Mouse (Mus musculus): ENCODE data around the gene Pnrc1.
A peak's percentile ranks its signal among the peaks of the same experiment; 100 is the strongest.

Gene Pnrc1

DNA sequence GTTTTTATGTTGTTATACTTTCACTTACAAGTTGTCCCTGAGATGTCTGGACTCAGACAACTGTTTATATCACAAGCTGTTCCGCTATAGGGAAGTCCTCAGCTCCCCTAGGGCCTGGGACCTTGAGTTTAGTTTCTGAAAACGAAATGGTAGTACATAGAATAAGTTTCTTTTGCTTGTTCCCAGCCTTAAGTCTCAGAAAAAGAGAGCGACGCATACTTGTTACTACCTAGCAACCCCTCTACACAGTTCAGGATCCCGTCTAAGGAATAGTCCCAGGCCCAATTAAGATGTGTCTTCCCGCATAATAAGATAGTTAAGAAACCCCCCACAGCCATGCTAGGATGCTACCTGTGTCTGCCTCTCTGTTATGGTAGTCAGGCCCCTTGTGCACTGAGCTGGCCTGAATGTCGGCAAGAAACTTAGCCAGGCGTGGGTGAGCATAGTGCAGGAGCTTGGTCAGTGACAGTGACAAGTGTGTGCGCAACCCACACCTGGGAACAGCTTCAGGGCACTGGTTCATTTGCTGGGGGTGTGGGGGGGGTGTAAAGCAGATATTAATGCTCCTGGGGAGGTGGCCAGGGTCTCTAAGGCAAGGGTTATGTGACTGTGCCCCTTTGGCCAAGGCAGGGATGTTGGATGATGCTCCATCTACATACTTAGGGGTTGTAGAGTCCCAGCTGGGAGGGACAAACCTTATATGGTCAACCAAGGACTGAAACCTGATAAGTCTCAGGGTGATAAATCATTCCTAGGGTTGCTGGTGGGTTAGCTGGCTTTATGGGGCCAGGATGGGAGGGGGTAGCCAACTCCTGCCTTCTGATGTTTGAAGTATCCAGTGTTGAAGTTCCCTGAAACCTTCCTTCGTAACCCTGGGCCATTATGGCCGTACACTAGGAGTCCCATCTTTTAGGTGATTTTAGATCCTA is 19.3 kb downstream of the Pnrc1 start:
- DNase-seq (ENCODE audit: low spot score), result no peak

DNA sequence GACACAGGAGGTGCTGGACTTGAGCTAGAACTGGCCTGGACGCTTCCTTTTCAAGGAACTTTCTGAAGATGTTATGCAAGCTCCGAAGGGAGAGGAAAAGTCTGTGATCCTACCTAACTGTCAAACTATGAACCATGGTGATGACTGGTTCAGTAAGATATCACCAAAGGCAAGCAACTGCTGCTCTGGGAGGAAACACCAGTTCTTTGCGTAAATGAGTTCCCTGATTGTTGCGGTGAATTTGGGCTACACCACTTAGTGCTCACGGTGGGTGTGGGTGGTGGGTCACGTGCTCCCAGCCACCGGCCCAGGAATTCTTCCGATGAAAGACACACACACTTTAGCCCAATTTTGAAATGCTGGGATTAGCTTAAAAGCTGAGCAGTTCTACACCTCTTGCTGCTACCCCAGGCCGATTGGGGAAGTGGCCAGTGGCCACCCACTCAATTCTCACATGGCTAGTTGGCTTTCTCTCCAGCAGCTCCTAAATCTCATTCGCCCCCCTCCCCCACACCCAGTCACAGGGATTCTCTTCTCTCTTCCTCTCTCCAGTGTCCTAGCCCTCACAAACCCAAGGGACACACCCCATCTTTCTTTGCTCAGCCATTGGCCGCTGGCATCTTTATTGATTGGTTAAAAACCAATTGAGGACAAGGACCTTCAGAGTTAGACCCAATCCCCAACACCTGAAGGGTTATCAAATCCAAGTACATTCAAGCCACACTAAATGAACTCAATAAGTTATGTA is 24.8 kb downstream of the Pnrc1 start:
- no peak for DNase-seq (ENCODE audit: low spot score)

DNA sequence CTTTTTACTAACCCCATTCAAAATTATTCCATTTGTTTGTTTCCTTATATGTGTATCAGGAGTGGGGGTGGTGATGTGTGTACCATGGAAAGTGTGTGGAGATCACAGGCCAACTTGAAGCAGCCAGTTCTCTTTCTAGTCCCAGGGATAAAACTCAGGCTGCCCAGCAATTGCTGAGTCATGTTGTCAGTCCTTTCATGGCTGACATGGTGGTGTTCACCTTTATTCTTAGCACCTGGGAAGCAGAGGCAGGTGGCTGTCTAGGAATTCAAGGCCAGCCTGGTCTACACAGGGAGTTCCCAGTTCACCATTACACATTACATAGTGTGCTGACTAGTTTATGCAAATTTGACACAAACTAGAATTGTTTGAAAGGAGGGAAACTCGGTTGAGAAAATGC is 27.1 kb downstream of the Pnrc1 start:
- no peak for DNase-seq (ENCODE audit: low spot score)

DNA sequence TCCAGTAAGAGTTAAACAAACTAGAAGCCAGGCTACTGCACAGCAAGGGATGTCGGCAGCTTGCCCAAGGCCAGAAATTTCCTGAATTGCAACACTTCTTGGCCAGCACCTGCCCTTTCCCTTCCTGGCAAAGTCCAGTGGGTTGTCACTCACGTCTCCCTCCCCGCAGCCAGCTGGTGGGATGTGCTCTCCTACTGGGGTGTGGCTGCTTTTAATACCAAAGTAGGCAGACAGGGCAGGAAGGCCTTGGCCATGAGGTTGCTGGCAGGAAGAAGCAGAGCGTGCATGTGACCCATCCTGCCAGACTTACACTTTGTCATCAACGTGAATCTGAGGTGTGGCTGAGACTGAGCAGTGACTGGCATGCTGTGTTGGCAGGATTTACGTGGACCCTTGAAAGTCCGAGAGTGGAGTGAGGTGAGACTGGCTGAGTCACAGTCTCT is 28.6 kb downstream of the Pnrc1 start:
- DNase-seq (ENCODE audit: low spot score), result no peak

DNA sequence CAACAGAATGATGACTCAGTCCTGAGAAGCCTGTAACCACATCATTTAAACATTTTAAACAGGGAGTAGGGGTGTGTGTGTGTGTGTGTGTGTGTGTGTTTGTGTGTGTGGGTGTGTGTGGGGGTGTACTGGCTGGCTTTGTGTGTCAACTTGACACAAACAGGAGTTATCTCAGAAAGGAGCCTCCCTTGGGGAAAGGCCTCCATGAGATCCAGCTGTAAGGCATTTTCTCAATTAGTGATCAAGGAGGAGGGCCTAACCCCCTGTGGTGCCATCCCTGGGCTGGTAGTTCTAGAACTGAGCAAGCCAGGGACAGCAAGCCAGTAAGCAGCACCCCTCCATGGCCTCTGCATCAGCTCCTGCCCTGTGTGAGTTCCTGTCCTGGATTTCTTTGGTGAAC is 29.7 kb downstream of the Pnrc1 start:
- DNase-seq (ENCODE audit: low spot score), result no peak

DNA sequence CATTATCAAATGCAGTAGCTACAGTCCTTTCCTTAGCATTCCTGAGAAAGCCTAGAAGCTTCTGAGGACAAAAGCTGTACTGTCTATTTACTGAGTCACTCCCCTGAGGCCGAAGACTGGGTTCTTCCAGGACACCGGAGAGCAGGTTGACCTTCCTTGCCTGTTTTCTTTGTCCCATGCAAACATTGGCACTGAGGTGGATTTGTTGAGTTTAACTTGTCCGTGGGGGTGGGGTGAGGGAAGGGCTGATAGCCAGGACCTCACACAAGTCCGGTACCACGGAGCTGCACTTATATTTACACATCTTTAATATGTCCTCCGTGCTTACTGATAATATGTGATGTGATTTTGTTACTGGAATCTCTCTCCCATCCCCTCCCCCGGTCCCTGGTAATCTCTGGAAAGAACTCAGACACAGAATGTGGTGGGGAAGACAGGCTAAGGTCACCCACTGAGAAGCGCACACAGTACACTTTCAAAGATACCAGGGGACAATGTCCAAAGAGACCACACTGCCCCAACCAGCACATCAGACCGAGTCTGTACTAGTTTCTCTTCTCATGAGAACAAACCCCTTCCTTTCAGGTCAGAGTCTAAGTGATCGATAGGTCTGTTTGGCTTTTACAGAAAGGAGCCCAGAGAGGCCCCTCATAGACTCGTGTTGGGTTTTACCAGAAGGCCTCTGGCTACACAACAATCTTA is 32.5 kb downstream of the Pnrc1 start:
- DNase-seq (ENCODE audit: low spot score), result no peak

DNA sequence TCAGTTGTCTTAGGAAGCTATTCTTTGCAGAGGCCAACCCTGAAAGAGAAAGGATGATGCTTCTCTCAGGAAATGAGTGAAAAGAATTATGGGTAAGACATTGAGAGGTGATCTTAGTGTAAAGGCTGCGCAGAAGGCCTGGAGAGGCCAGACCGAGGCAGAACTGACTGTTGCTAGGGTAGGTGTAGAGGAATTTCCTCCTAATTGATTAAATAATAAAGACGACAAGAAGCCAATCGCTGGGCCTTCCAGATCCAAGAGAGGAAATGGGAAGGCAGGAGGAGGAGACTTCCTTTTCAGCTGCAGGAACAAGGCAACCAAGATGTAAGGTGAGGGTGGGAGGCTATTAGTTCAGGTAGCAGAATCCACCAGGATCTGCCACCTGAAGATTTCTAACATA is 35.3 kb downstream of the Pnrc1 start:
- no peak for DNase-seq (ENCODE audit: low spot score)

DNA sequence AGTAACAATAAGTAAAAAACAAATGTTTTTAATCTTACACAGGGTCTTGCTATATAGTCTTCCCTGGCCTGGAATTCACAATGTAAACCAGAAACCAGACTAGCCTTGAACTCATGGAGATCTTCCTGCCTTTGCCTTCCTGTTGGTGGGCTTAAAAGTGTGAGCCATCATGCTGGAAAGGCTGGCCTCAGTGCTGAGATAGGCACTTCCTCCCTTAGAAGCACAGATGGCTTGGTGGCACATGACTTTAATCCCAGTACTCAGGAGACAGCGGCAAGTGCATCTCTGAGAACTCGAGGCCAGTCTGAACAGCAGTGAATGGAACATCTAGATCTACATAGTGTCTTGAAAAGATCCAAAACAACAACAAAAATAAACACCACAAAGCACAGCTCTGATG is 39.1 kb downstream of the Pnrc1 start:
- no peak for DNase-seq (ENCODE audit: low spot score)

DNA sequence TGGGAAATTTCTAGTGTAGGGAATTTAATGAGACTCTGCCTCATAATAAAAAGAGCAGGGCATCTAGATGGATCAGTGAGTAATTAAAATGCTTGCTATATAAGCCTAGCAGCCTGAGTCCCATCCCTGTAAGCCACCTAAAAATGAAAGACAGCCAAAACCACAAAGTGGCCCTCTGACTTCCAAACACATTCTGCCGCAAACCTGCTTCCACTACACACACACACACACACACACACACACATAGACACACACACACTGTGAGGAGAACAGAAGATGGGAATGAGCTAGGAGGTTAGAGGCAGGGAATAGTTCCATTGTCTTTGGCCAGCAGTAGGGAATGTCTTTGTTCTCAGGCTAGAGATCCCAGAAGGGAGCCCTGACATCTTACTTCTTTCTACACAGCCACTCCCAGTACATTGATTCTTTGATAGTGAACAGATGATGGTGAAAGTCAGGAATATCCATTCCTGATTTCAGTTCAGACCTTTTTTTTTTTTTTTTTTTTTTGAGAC is 40.2 kb downstream of the Pnrc1 start:
- no peak for DNase-seq (ENCODE audit: low spot score)

DNA sequence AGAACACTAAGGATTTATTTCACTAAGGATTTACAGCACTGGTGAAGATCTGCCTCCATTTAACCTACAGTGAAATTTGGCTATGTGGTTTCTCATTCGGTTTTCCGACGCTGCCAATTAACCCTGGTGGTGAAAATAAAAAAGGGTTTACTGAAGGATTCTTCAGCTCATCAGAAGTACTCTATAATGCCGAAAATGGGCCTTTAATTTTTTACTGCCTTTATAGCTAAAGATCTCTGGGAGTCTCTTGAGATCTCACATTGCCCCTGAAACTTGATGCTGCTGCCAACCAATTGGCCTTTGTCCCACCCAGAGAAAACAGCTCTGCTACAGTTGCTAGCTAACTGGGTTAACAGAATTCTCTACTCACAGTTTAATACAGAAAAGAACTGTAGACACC is 41.0 kb downstream of the Pnrc1 start:
- DNase-seq (ENCODE audit: low spot score), result no peak

DNA sequence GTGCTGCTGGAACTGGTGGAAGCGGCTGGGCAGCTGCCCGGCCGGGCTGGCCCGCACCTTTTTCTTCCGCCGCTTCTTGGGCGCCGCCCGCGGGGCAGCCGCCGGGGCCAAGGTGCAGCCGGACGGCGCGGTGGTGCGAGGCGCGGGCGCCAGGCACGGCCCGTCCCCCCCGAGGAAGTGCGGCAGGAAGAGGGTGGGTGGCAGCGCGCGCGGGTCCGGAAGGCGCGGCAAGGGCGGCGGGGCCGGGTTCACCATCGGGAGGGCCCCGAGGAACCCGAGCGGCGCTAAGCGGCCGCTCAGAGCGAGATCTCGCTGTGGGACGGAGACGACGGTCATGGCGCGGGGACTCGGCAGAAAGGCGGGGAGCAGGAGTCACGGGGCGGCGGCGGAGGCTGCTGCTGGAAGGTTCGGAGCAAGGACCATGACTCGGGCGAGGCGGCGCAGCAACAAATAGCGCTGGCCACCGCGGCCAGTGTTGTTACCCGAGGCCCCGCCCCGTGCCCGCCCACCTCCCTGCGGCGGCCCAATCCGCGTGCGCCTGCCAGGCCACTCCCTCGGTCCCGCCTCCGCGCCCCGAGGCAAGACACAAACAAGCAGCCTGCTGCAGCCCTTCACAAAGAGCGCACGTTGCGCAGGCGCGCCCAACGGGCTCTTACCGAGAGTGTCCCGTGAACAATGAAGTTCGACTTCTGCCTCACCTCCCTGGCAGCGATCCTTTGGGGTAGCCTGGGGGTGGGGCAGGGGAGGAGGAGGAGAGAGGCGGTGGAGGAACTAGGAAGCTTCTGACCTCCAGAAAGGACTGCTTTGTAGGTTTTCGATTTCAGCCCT is 41.7 kb downstream of the Pnrc1 start:
- peak; percentile 94 for DNase-seq (ENCODE audit: low spot score)

DNA sequence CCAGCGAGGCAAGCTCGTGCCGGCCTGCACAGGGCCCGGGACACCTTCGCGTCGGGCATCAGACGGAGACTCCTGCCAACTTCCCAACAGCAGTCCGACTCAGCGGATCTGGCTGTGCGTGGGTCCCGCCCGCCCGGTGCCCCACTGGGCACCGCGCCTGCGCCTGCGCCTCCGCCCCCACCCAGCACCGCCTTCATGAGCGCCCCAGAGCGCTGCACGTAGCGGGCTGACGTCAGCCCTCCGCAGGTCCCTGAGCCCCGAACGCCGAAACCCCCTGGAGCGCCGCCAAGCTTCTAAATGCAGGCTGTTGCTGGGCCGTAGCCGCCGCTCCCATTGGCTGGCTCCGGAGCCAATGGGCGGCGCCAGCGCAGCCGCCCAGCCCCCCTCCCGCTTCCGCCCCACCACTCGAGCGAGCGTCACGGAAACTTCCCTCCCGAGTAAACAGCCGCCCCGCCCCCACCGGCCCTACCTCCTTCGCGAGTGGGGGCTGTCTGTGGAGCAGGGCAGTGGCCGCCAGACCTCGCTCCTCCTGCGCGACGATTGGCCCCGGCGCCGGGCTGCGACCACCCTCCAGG is 42.4 kb downstream of the Pnrc1 start:
- peak; percentile 97 for DNase-seq (ENCODE audit: low spot score)

DNA sequence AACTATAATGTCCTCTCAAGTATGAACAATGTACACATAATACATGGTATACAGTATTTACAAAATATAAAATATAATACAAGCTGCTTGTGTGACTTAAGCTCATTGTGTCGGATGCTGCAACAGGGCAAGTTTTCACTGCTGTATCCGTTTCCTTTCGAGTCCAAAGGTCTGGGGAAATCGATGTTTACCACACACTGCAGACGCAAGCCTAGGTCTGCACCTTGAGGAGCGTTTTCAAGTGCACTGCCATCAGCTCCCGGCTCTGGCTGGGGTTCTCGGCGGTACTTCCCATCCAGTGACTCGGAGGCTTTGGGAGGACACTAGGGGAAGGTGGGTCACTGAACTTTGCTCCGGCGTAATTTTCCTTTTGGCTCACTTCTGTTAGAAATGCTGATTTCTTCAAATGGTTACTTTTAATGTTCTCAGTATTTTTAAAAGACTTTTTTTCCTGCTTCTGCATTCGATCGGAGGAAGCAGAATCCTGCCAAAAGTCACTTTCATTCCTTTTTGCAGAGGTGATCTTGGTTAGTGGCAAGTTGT is 44.0 kb downstream of the Pnrc1 start:
- no peak for DNase-seq (ENCODE audit: low spot score)

DNA sequence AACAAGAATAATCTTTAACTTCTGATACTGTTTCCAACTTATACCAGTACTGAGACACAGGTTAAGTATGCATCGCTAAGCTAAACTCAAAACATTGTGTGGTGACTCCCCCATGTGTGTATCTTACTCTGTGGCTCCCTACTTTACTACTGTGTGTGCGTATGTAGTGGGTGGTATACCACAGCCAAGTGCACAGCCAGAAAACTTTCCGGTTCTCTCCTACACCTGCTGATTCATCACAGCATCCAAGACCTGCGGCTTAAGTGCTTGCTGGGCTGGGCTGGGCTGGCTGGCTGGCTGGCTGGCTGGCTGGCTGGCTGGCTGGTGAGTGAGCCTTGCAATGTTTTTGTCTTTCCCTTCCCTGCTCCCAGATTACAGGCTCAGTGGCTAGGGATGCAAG is 46.0 kb downstream of the Pnrc1 start:
- DNase-seq (ENCODE audit: low spot score), result no peak

DNA sequence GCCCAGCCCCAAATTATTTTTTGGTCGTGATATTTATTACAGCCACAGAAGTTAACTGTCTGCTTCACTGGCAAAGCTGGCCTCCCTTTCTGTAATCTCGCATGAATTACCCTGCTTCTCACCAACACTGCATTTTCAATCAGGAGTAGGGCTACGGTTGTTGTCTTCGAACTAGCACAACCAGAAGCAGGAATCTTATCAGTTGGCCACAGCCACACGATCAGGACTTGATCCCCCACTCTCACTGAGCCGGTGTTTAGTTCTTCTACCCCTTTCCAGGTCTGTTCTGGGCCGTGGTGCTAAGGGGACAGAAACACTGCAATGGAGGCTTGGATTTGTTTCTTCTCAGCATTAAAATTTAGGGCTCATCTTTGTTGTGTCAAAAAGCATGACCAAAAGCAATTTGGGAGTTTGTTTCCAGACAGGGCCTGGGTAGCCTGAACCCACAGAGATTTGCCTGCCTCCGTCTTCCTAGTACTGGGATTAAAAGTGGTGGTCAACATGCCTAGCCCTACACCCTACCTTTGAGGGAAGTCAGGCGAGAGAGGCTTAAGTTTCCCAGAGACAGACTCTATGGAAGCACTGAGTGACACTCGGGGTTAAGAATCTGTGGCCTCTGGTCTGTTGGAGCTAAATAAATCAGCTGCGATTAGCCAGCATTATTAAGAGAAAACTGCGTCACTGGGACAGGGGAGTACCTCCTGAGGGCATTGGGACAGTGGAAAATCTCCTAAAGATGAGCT is 46.8 kb downstream of the Pnrc1 start:
- DNase-seq (ENCODE audit: low spot score), result no peak

DNA sequence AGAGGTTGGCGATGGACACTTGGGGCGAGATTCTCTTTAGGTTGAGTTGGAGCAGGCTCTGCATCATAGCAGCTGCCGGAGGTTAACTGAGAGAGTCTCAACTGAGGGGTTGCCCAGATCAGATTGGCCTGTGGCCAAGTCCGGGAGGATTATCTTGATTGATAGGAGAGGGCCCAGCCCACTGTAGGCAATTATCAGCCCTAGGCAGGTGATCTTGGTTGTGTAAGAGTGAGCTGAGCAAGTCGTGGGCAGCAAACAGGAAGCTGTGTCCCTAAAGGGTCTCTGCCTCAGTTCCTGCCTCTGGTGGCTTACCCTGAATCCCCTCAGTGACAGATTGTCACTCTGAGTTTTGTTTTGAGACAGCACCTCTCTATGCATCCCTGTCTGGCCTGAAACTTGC is 47.4 kb downstream of the Pnrc1 start:
- DNase-seq (ENCODE audit: low spot score), result no peak

DNA sequence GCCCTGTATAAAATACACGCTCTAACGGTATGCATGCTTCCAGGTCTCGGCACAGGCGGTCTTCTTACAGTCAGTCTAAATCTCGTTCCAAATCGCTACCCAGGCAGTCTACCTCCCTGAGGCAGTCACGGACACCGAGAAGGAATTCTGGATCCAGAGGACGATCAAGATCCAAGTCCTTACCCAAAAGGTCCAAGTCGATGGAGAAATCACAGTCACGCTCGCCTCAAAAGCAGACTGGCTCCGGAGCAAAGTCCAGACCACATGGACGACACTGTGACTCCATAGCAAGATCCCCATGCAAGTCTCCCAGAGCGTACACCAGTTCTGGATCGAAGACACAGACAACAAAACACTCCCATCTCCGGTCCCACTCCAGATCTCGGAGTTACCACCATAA is 59.1 kb downstream of the Pnrc1 start:
- no peak for DNase-seq (ENCODE audit: low spot score)

DNA sequence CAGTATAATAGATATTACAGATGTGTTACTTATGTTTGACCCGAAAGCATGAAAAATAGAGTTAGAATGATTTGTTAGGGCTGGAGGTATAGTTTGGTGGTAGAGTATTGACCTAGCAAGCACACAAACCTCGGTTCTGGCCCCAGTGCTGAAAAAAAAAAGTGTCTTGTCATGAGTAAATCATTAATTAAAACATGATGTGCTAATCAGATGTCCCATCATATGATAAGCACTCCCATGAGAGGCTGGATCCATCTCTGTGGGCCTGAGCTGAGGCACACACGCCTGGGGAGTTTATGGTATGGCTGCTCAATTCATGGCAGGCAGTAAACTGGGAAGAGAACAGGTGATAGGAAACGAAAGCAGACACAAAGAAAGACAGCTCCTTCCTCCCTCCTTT is 60.3 kb downstream of the Pnrc1 start:
- no peak for DNase-seq (ENCODE audit: low spot score)

DNA sequence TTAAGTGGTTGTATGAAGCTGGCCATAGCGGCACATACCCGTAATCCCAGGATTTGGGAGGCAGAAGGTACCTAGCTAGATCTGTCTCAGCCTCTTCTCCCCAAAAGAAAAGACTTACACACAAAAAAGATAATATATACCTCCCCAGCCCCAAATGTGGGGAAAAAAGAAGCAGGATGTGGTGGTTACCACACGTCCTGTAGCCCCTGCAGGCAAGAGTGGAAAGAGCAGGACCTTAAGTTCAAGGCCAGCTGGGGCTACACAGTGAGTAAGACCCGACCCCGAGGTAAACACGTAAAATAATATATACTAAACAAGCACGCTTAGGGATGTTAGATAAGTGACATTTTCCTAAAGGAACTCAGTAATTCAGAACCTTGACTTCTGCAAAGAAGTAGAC is 62.8 kb downstream of the Pnrc1 start:
- no peak for DNase-seq (ENCODE audit: low spot score)

DNA sequence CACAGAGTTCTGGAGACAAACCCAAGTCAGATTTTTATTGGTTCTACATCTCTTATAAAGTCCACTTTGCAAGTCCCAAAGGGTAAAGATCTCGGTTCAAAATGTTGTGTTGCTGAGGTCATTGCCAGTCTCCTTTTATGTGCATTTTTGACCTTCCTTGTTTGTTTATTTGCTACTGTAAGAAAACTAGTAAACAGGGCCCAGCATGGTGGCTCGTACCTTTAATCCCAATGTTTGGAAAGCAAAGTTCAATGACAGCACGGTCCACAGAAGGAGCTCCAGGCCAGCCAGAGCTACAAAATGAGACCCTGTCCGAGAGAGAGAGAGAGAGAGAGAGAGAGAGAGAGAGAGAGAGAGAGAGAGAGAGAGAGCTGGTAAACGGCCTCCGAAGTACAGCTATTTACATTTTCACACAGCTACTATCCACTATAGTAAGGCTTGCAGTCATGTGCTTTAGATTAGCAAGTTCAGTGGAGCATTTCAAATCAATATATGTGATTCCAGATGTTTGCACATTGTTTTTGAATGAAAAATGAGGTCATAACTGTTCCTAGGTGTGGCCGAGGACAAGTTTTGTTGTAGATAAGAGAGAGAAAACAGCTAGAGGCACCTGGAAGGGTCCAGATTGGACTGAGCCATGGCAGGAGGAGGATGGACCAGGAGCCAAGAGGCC is 65.8 kb downstream of the Pnrc1 start:
- DNase-seq (ENCODE audit: low spot score), result no peak

All from c-Kit-positive CD71-positive TER-119-positive erythroid progenitor cells, embryonic 14.5 days (primary cell).